Mouse (Mus musculus) midbrain, postnatal 0 days (tissue): ENCODE results near the gene Rpl22. TPM values are rescaled to one million over a fixed set of nuclear protein-coding genes. Genes with fewer than 3 reads are reported as not detected.

ENCODE experiments used
- ATAC-seq: fragments of 200-750 bp; cut with Nextera tagmentation; 2 replicates; pipeline ENCODE4 v1.8.0; 2017; ENCODE audit warnings: moderate number of reproducible peaks, mild to moderate bottlenecking, moderate TSS enrichment, moderate library complexity; ENCODE audit not compliant: low FRiP score
- DNase-seq: peaks from one replicate; pipeline ENCODE4 v3.0.0-alpha.2; 2015; ENCODE audit warnings: low spot score
- H3K27ac ChIP-seq: fragments of 300-500 bp; sonication (generic); 2 replicates; pipeline ENCODE4 v1.5.1; 2014; ENCODE audit warnings: low read depth, mild to moderate bottlenecking, low read length, mixed read lengths
- H3K27me3 ChIP-seq: fragments of 300-500 bp; sonication (generic); 2 replicates; pipeline ENCODE4 v1.6.1; 2014; ENCODE audit warnings: low read length, control low read depth, mixed read lengths; ENCODE audit not compliant: insufficient read depth
- H3K36me3 ChIP-seq: fragments of 300-500 bp; sonication (generic); 2 replicates; pipeline ENCODE4 v1.6.1; 2014; ENCODE audit warnings: low read length, control low read depth, mixed read lengths; ENCODE audit not compliant: insufficient read depth
- H3K4me1 ChIP-seq: fragments of 300-500 bp; sonication (generic); 2 replicates; pipeline ENCODE4 v1.6.1; 2014; ENCODE audit warnings: mild to moderate bottlenecking, control low read depth, antibody characterized with exemption, low read length, mixed read lengths; ENCODE audit not compliant: insufficient read depth
- H3K4me2 ChIP-seq: fragments of 300-500 bp; sonication (generic); 2 replicates; pipeline ENCODE4 v1.6.1; 2014; ENCODE audit warnings: low read depth, mild to moderate bottlenecking, low read length, mixed read lengths; ENCODE audit not compliant: poor library complexity, severe bottlenecking
- H3K4me3 ChIP-seq: fragments of 300-500 bp; sonication (generic); 2 replicates; pipeline ENCODE4 v1.5.1; 2014; ENCODE audit warnings: low read depth, mild to moderate bottlenecking, low read length, moderate library complexity
- H3K9ac ChIP-seq: fragments of 300-500 bp; sonication (generic); replicated peaks from 2 replicates; pipeline ENCODE4 v1.6.1; 2014; ENCODE audit warnings: mild to moderate bottlenecking, low read length, moderate library complexity, mixed read lengths; ENCODE audit not compliant: poor library complexity, severe bottlenecking
- H3K9me3 ChIP-seq: fragments of 300-500 bp; sonication (generic); 2 replicates; pipeline ENCODE4 v1.6.1; 2016; ENCODE audit warnings: low read length, control low read depth
- CTCF ChIP-seq: IDR thresholded peaks from 2 replicates; pipeline ENCODE4 v1.5.1; 2016; ENCODE audit warnings: antibody characterized with exemption, mild to moderate bottlenecking
- WGBS: fragments of 180-500 bp; shearing (Covaris S2); extraction: QIAGEN DNeasy Blood & Tissue Kit; methylation state at CpG from one replicate; pipeline ENCODE4 v1.1.7; 2014; 5-methylcytosine and 5-hydroxymethylcytosine counted together
- polyA plus RNA-seq: library from polyadenylated mRNA; unstranded; fragments of >200 nt; fragmentation: Nextera tagmentation; extraction: Ambion mirVana; gene quantifications from 2 replicates; pipeline ENCODE4 v1.2.1, GENCODE M21; 2015
- total RNA-seq: library from RNA; depleted of rRNA; stranded (reverse); fragments of >200 nt; gene quantifications from 2 replicates; pipeline ENCODE4 v1.2.3, GENCODE M21; 2014

Rpl22 gene
- total and polyA plus RNA-seq, 2 experiments from 2014 or later, result 148 to 177 TPM

DNA sequence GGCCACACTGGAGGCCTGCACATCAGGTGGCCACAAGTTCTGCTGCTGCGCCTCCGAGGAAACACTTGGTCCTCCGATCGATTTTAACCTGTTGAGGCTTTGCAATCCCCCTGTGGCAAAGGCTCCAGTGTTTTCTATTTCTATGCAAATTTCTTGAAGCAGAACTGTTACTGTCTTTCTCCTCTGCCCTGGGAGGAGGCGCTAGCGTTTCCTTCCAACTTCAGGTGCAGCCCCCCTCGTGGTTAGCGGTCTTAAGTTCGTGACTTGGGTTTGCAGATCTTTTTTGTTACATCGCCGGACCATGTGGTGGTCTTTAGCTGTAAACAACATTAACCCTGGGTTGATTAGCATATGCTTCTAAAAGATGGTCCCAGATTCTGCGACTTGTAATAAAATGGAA, 8.0 kb downstream of the Rpl22 start:
- DNase-seq, result no peak
- Histone ChIP-seq H3K27me3 (no peaks in the 10 kb centered on the region), H3K4me3 (no peak overlapping the region), H3K9ac (no peak overlapping the region), H3K4me2 (no peak overlapping the region), H3K36me3 (peaks cover 46% of the 10 kb centered on the region), H3K4me1 (no peaks in the 10 kb centered on the region), H3K27ac (no peak overlapping the region), H3K9me3 (no peaks in the 10 kb centered on the region)
- 89% methylated on average over 12 of the region's 12 CpGs for WGBS
- no peak for TF ChIP-seq CTCF
- no peak for ATAC-seq

- Histone ChIP-seq H3K9ac (no peak overlapping the region), H3K36me3 (peaks cover 10% of the 10 kb centered on the region; the same call in 1 of the 2 replicates), H3K9me3 (no peaks in the 10 kb centered on the region), H3K4me1 (peaks cover 18% of the 10 kb centered on the region), H3K4me2 (no peak overlapping the region), H3K27ac (peak overlapping the region; percentile 38; the same call in 1 of the 2 replicates), H3K27me3 (no peaks in the 10 kb centered on the region), H3K4me3 (no peak overlapping the region)
- WGBS, result 22% methylated on average over 6 of the region's 6 CpGs
- DNase-seq (no peak), ATAC-seq (no peak)
- no peak for TF ChIP-seq CTCF
These were observed 12.2 kb downstream of the Rpl22 start for GRCm38 (mm10) chr4:152337772-152338171.

DNA sequence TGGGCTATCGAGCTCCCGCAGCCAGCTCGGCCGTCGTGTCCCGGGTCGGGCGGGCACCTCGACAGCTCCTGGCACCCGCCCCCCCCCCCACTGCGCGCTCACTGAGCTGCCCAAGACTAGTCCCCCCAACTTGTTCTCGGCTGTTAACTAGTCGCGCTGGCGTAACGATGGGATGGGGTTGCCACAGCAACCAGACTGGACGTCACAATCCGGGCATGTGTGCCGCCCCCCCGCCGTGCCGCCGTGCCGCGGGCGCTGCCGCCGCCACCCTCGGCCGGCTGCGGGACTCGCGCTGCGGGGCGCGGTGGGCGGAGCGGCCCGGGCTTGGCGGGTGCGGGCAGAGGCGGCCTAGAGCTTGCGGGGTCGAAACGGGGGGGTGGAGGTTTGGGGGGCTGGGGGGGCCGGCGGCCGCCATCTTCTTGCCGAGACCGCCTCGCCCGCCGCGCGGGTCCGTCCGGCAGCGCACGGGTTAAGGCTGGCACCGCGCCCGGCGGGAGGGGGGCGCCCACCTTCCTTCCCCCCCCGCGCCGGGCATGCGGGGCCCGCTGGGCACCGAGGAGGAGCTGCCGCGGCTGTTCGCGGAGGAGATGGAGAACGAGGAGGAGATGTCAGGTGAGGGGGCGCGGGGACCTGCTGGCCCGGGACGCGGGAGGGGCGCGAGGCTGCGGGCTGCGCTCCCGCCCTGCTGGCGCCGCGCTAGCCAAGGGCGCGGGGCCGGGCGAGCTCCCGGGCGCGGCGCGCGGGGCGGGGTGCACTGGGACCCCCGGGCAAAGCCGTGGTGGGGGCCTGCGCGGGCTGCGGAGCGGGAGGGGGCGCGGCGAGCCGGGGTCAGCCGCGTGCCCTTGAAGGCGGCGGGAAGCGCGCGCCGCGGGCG, 13.1 kb downstream of the Rpl22 start, which contains the start of gene Chd5:
Gene Chd5 (plus strand): TSS at position 233 of the 874 bp plus-strand sequence.
- Histone ChIP-seq H3K4me3 (peak within 1 kb of the TSS; percentile 82), H3K36me3 (peaks cover 3% of the 10 kb centered on the region; the same call in 1 of the 2 replicates), H3K27ac (peak within 1 kb of the TSS; percentile 86), H3K9me3 (no peaks in the 10 kb centered on the region), H3K27me3 (no peaks in the 10 kb centered on the region), H3K4me1 (peaks cover 18% of the 10 kb centered on the region), H3K9ac (peak within 1 kb of the TSS; percentile 93), H3K4me2 (peak within 1 kb of the TSS; percentile 95)
- WGBS, result under 1% methylated on average over 52 of the region's 120 CpGs
- DNase-seq, result peak; percentile 64
- ATAC-seq, result peak; percentile 67
- TF ChIP-seq CTCF, result no peak

DNA sequence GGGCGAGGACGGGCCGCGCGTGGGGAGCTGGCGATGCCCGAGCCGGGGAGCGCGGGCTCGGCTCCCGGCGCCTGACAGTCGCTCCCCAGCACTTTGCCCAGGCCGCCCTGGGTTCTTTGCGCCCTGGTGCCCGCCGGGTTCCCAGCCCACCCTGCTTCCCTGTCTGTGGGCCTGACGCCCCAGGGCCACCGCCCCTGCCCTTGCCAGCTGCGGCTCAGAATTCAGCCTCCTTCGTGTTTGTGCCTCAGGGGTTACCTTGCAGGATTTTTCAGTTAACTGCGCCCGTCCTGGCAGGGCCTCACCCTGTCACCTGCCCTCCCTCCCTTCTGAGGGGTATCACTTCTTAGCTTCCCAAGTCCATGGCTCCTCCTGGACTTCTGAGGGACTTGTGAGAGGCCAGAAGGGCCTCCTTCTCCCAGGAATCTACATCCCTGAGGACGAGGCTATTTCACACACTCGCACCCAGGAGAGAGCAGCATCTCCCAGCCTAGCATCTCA, 13.8 kb downstream of the Rpl22 start:
- H3K27me3 ChIP-seq, result no peaks in the 10 kb centered on the region
- H3K9me3 ChIP-seq, result no peaks in the 10 kb centered on the region
- DNase-seq (no peak), ATAC-seq (peak; percentile 17; the same call in 1 of the 2 replicates)
- 0 out of 2 replicates have a peak, but pooled peaks cover 2% of the 10 kb centered on the region for H3K36me3 ChIP-seq
- peaks cover 18% of the 10 kb centered on the region for H3K4me1 ChIP-seq
- peak overlapping the region; percentile 93 for H3K9ac ChIP-seq
- peak overlapping the region; percentile 86 for H3K27ac ChIP-seq
- peak overlapping the region; percentile 82 for H3K4me3 ChIP-seq
- TF ChIP-seq CTCF, result no peak
- H3K4me2 ChIP-seq, result peak overlapping the region; percentile 95
- WGBS, result 1% methylated on average over 16 of the region's 26 CpGs

DNA sequence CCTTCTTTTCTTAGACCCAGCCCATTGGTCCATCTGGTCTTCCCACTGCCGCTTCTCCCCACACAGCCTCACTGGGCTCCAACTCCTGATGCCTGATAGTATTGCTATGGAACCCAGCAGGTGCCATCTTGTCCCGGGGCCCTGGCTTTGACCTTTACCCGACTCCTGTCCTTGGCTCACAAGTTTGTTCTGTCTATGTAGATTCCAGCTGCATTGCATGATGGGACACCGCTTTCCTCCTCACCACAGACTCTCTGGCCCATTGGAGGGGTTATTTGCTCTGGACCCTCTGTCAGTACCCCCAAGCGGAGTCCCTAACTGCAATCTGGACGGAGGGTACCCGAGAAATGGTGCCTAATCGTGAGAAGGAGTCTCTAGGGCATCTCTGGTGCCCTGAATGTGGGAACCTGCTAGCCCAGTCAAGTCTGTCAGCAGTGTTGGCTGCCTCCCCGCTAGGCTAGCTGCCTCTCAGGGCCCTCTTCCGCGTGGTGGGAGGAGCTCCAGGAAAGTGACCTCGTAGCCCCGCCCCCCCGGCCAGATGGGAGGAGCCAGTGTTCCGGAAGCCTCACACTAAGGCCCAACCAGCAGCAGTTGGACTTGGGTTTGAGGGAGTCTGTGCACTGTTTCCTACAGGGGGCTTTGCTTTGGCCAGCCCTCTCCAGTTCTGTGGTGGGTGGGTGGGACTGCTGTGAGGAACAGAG, 15.2 kb downstream of the Rpl22 start:
- Histone ChIP-seq H3K27me3 (no peaks in the 10 kb centered on the region), H3K36me3 (no peaks in the 10 kb centered on the region), H3K4me3 (peak overlapping the region; percentile 15), H3K4me1 (peaks cover 21% of the 10 kb centered on the region), H3K27ac (no peak overlapping the region), H3K9ac (peak overlapping the region; percentile 93; the same call in 1 of the 2 replicates), H3K9me3 (no peaks in the 10 kb centered on the region), H3K4me2 (peak overlapping the region; percentile 95)
- no peak for TF ChIP-seq CTCF
- no peak for DNase-seq
- no peak for ATAC-seq
- WGBS, result 37% methylated on average over 15 of the region's 15 CpGs
